Mouse (Mus musculus) sigmoid colon, adult 10 weeks (tissue): Measurements from ENCODE around the gene Vmn1r28. TPM values are rescaled to one million over a fixed set of nuclear protein-coding genes. Genes with fewer than 3 reads are reported as not detected.

Experiments used
- polyA plus RNA-seq: library from polyadenylated mRNA; stranded (reverse); fragments of 350-450 nt; fragmentation: Illumina TruSeq; extraction: RNeasy Lipid Tissue Mini Kit (QIAGEN cat#74804); gene quantifications from one replicate; pipeline ENCODE4 v1.2.3, GENCODE M21; 2014; ENCODE audit warnings: low read depth, low replicate concordance

Vmn1r28 gene
- polyA plus RNA-seq, result not detected

DNA sequence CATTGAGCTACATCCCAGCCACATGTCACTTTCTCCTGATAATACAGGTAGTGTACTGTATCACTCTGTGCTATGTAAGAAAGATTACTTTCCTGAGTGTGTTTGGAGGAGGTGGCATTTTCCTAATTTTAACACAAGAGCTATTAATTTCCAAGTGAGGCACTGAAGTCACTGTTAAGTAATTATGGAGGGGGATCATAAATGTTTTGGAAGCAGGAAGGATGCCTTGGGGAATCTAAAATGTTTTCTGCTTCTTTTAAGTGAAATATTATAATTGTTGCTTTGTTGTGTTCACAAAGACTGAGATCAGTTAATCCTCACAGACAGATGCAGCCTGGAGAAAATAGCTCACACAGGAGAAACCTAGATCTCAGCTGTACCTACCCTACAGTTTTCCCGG is at the start of gene Vmn1r28:
Gene Vmn1r28 (plus strand): TSS at position 301 of the 400 bp plus-strand sequence.

DNA sequence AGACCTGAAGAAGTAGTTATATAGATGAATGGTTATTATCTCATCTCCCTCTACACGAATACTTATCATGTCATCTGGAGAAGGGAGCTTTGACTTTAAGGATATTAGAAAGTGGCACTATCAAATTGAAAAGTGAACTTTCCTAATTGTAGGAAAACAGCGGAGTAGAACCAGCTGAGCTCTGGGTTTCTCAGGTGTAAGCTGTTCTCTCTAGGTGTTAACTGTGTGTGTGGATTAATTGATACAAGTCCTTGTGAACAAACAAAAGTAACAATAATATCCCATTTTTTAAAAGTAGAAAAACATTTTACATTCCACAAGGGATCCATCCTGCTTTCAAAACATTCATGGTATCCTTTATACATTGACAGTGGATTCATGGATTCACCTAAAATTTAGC is 43.1 kb upstream of the Vmn1r28 start, which contains the start of gene Vmn1r27:
Gene Vmn1r27 (minus strand): TSS at position 101 of the 400 bp plus-strand sequence.

DNA sequence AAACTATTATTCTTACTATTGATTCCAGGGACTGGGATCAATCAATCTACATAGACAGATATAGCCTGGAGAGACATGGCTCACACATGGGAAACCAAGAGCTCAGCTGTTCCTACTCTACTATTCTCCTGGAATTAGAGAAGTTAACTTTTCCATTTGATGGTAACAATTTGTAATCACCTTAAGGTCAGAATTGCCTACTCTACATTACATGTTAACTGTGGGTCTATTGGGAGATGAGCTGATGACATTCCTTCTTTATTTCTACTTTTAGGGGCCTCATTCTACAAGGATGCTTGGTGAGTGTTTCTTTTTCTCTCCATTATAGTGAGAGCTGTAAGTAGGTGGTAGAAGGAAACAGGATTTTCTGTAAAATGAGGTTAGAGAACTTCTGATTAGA is 39.4 kb downstream of the Vmn1r28 start, which contains the start of gene Vmn1r29:
Gene Vmn1r29 (plus strand): TSS at position 301 of the 400 bp plus-strand sequence.

Other genes with a start within 250 kb of the Vmn1r28 start
- not detected for gene Vmn1r26, start 246.9 kb upstream of the Vmn1r28 start, polyA plus RNA-seq
- gene Vmn1r27, start 43.2 kb upstream of the Vmn1r28 start, polyA plus RNA-seq, result not detected
- not detected for gene Vmn1r29, start 39.5 kb downstream of the Vmn1r28 start, polyA plus RNA-seq
- gene Vmn1r30, start 181.3 kb downstream of the Vmn1r28 start, polyA plus RNA-seq, result not detected
- not detected for gene Vmn1r31, start 213.3 kb downstream of the Vmn1r28 start, polyA plus RNA-seq